Mouse (Mus musculus) CH12.LX (cell line): Measurements from ENCODE around the gene Steap4. TPM values are rescaled to one million over a fixed set of nuclear protein-coding genes. Genes with fewer than 3 reads are reported as not detected.

Experiments
- DNase-seq: peaks from one replicate; pipeline ENCODE4 v3.0.0-alpha.2; 2013; ENCODE audit errors: extremely low read depth
- H3K27ac ChIP-seq: 2 replicates; pipeline ENCODE4 v1.5.1; 2012; ENCODE audit warnings: low read depth, mild to moderate bottlenecking, control low read depth, moderate library complexity; ENCODE audit not compliant: insufficient read depth
- H3K27me3 ChIP-seq: replicated peaks from 2 replicates; pipeline ENCODE3; 2012; ENCODE audit warnings: inconsistent platforms
- H3K36me3 ChIP-seq, 2 experiments: replicated peaks in 1 of 2; 2 replicates each; pipeline versions ENCODE3 to v1.6.1; 2012; ENCODE audit warnings: inconsistent platforms in 1 of 2, low read length in 1 of 2, mild to moderate bottlenecking in 1 of 2, mixed read lengths in 1 of 2, moderate library complexity in 1 of 2; ENCODE audit not compliant: control insufficient read depth in 1 of 2, insufficient read depth in 1 of 2
- H3K4me1 ChIP-seq, 2 experiments: 2 replicates each; pipeline ENCODE4 v1.6.1; 2012; ENCODE audit warnings: inconsistent platforms in 1 of 2, moderate library complexity in 1 of 2; ENCODE audit not compliant: insufficient read depth in 2 of 2, control insufficient read depth in 1 of 2
- H3K4me2 ChIP-seq: 2 replicates; pipeline ENCODE4 v1.6.1; 2012; ENCODE audit warnings: low read depth, mild to moderate bottlenecking, control low read depth; ENCODE audit not compliant: poor library complexity, insufficient read depth, severe bottlenecking
- H3K4me3 ChIP-seq, 3 experiments: fragments of 150-350 bp in 1 of 3; sonication (generic) in 1 of 3; replicated peaks in 1 of 3; 2 replicates each; pipeline versions ENCODE3 to v1.5.1; 2011 to 2012; ENCODE audit warnings: low read depth in 2 of 3, low read length in 2 of 3, mild to moderate bottlenecking in 2 of 3, moderate library complexity in 2 of 3, control low read depth in 1 of 3, improper control_type of control experiment in 1 of 3, inconsistent platforms in 1 of 3, mixed read lengths in 1 of 3; ENCODE audit not compliant: poor library complexity in 1 of 3
- H3K79me2 ChIP-seq: replicated peaks from 2 replicates; pipeline ENCODE4 v1.6.1; 2012; ENCODE audit warnings: mild to moderate bottlenecking, moderate library complexity; ENCODE audit not compliant: control insufficient read depth, poor library complexity, insufficient read depth, severe bottlenecking; ENCODE audit errors: extremely low read depth
- H3K9ac ChIP-seq: 2 replicates; pipeline ENCODE4 v1.6.1; 2012; ENCODE audit warnings: low read depth, mild to moderate bottlenecking, control low read depth, moderate library complexity; ENCODE audit not compliant: insufficient read depth
- H3K9me3 ChIP-seq: replicated peaks from 2 replicates; pipeline ENCODE3; 2012; ENCODE audit warnings: low read length, inconsistent platforms, mixed read lengths
- BHLHE40 ChIP-seq: IDR thresholded peaks from 2 replicates; pipeline ENCODE4 v1.6.1; 2011; ENCODE audit warnings: mild to moderate bottlenecking, low read depth, low read length, improper control_type of control experiment
- CTCF ChIP-seq, 2 experiments: IDR thresholded peaks in 1 of 2; conservative IDR thresholded peaks in 1 of 2; 2 replicates each; pipeline ENCODE4 v1.5.1; 2011 to 2012; ENCODE audit warnings: low read depth in 2 of 2, low read length in 2 of 2, improper control_type of control experiment in 1 of 2, inconsistent platforms in 1 of 2, mild to moderate bottlenecking in 1 of 2, moderate library complexity in 1 of 2
- E2F4 ChIP-seq: IDR thresholded peaks from 2 replicates; pipeline ENCODE4 v1.6.1; 2011; ENCODE audit warnings: low read depth, low read length, improper control_type of control experiment; ENCODE audit not compliant: insufficient replicate concordance
- ELF1 ChIP-seq: IDR thresholded peaks from 2 replicates; pipeline ENCODE4 v1.6.1; 2014; ENCODE audit warnings: low read depth, mild to moderate bottlenecking, inconsistent platforms, low read length, improper control_type of control experiment
- EP300 ChIP-seq: IDR thresholded peaks from 2 replicates; pipeline ENCODE4 v1.6.1; 2011; ENCODE audit warnings: low read length, improper control_type of control experiment
- ETS1 ChIP-seq: conservative IDR thresholded peaks from 2 replicates; pipeline ENCODE4 v1.6.1; 2012; ENCODE audit warnings: low read depth, mild to moderate bottlenecking, inconsistent platforms, low read length, improper control_type of control experiment, moderate library complexity
- GABPA ChIP-seq: IDR thresholded peaks from 2 replicates; pipeline ENCODE4 v1.6.1; 2012; ENCODE audit warnings: low read depth, low read length, improper control_type of control experiment, inconsistent platforms; ENCODE audit not compliant: insufficient replicate concordance
- MAFK ChIP-seq: IDR thresholded peaks from 2 replicates; pipeline ENCODE4 v1.6.1; 2011; ENCODE audit warnings: low read length, improper control_type of control experiment; ENCODE audit not compliant: insufficient replicate concordance
- MAX ChIP-seq: IDR thresholded peaks from 2 replicates; pipeline ENCODE4 v1.6.1; 2011; ENCODE audit warnings: low read length, improper control_type of control experiment
- MAZ ChIP-seq: IDR thresholded peaks from 2 replicates; pipeline ENCODE4 v1.6.1; 2012; ENCODE audit warnings: low read depth, mild to moderate bottlenecking, inconsistent platforms, low read length, improper control_type of control experiment, moderate library complexity
- MXI1 ChIP-seq: IDR thresholded peaks from 2 replicates; pipeline ENCODE4 v1.6.1; 2011; ENCODE audit warnings: mild to moderate bottlenecking, low read depth, low read length, improper control_type of control experiment
- PAX5 ChIP-seq: IDR thresholded peaks from 2 replicates; pipeline ENCODE4 v1.6.1; 2012; ENCODE audit warnings: low read length, inconsistent platforms, mixed read lengths
- POLR2A ChIP-seq: IDR thresholded peaks from 2 replicates; pipeline ENCODE4 v1.6.1; 2011; ENCODE audit warnings: low read depth, mild to moderate bottlenecking, improper control_type of control experiment, low read length
- POLR2AphosphoS2 ChIP-seq: IDR thresholded peaks from 2 replicates; pipeline ENCODE4 v1.6.1; 2011; ENCODE audit warnings: low read depth, low read length, improper control_type of control experiment
- RAD21 ChIP-seq: IDR thresholded peaks from 2 replicates; pipeline ENCODE4 v1.6.1; 2011; ENCODE audit warnings: low read depth, mild to moderate bottlenecking, low read length, improper control_type of control experiment, moderate library complexity
- SMC3 ChIP-seq: IDR thresholded peaks from 2 replicates; pipeline ENCODE4 v1.6.1; 2011; ENCODE audit warnings: low read depth, low read length, improper control_type of control experiment
- TBP ChIP-seq: conservative IDR thresholded peaks from 2 replicates; pipeline ENCODE4 v1.6.1; 2011; ENCODE audit warnings: low read depth, low read length, improper control_type of control experiment
- TCF12 ChIP-seq: IDR thresholded peaks from 2 replicates; pipeline ENCODE4 v1.6.1; 2014; ENCODE audit warnings: low read depth, mild to moderate bottlenecking, inconsistent platforms, low read length, improper control_type of control experiment
- UBTF ChIP-seq: IDR thresholded peaks from 2 replicates; pipeline ENCODE4 v1.6.1; 2012; ENCODE audit warnings: low read depth, mild to moderate bottlenecking, inconsistent platforms, low read length, improper control_type of control experiment, moderate library complexity
- USF1 ChIP-seq: IDR thresholded peaks from 2 replicates; pipeline ENCODE4 v1.6.1; 2014; ENCODE audit warnings: low read depth, mild to moderate bottlenecking, inconsistent platforms, low read length, improper control_type of control experiment
- USF2 ChIP-seq: conservative IDR thresholded peaks from 2 replicates; pipeline ENCODE4 v1.6.1; 2011; ENCODE audit warnings: low read depth, low read length, improper control_type of control experiment
- ZC3H11A ChIP-seq: IDR thresholded peaks from 2 replicates; pipeline ENCODE4 v1.6.1; 2012; ENCODE audit warnings: low read depth, mild to moderate bottlenecking, inconsistent platforms, low read length, improper control_type of control experiment
- ZNF384 ChIP-seq: IDR thresholded peaks from 2 replicates; pipeline ENCODE4 v1.6.1; 2012; ENCODE audit warnings: low read depth, low read length, improper control_type of control experiment, inconsistent platforms
- dilution Hi-C: fragments of 300-500 bp; cut with MboI; formaldehyde crosslinking; loops from 2 replicates; pipeline ENCODE4 v1.14.3; 2020; ENCODE audit warnings: low sequenced_read_pairs; ENCODE audit not compliant: extremely low pct_unique_long_range_greater_than_20kb, extremely low pct_ligation_motif_present
- in situ Hi-C: fragments of 300-500 bp; cut with MboI; formaldehyde crosslinking; loops from 3 replicates; pipeline ENCODE4 v1.14.3; 2019; ENCODE audit warnings: low sequenced_read_pairs, low pct_ligation_motif_present, low pct_unique_long_range_greater_than_20kb, mixed read lengths
- polyA plus RNA-seq: library from polyadenylated mRNA; unstranded; fragments of >175 nt; gene quantifications from 2 replicates; pipeline ENCODE4 v1.2.1, GENCODE M21; 2012; ENCODE audit warnings: low read depth; ENCODE audit not compliant: insufficient read length
- total RNA-seq, 2 experiments: library from RNA; depleted of rRNA; stranded (reverse); fragments of 300-350 nt in 1 of 2; fragments of >200 nt in 1 of 2; gene quantifications; 2 replicates each; pipeline ENCODE4 v1.2.3; 2012 to 2014

Steap4 gene
- total and polyA plus RNA-seq, 3 experiments = 0.08 TPM; not detected in 2

DNA sequence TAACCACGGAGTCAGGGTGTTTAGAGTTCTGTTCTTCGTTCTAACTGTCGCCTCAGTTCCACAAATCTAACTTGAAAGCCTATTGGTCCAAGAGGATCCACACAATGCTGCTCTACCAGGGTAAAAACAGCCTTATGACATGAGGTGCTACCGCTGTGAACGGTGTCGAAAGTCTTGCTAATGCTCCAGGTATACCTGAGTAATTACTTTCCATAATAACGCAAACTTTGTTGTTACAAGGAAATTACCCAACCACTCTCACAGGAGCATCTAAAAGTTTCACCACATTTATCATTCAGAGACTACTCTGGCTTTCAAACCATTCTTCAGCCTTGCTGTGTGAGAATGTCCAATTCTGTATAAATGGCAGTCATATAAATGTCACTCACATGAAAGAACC is 856 bp downstream of the Steap4 start:
- Histone ChIP-seq H3K4me2 (no peak overlapping the region), H3K9me3 (no peaks in the 10 kb centered on the region), H3K27ac (no peak overlapping the region), H3K4me1 (peaks cover 0 to 2% of the 10 kb centered on the region in 2 experiments; a peak in 2 of 4 replicates), H3K4me3 (no peak overlapping the region), H3K27me3 (no peaks in the 10 kb centered on the region), H3K79me2 (no peaks in the 10 kb centered on the region), H3K9ac (no peak overlapping the region), H3K36me3 (no peaks in the 10 kb centered on the region)
- in situ Hi-C loops (no loop called here), dilution Hi-C loops (no loop called here)
- no peak for DNase-seq
- TF ChIP-seq CTCF (conservative IDR thresholded peaks at IDR 0.05 in 1 of 2, IDR thresholded peaks at IDR 0.05 in 1 of 2; ENCODE audit: low read depth in 2 of 2, low read length in 2 of 2) (no peak), GABPA (no peak), ELF1 (no peak), E2F4 (no peak), PAX5 (no peak), UBTF (no peak), TCF12 (no peak), BHLHE40 (no peak), POLR2A (no peak), ZNF384 (no peak), USF1 (no peak), MAFK (no peak), MAZ (no peak), MXI1 (no peak), ETS1 (no peak), SMC3 (no peak), EP300 (no peak), MAX (no peak), POLR2AphosphoS2 (no peak)

DNA sequence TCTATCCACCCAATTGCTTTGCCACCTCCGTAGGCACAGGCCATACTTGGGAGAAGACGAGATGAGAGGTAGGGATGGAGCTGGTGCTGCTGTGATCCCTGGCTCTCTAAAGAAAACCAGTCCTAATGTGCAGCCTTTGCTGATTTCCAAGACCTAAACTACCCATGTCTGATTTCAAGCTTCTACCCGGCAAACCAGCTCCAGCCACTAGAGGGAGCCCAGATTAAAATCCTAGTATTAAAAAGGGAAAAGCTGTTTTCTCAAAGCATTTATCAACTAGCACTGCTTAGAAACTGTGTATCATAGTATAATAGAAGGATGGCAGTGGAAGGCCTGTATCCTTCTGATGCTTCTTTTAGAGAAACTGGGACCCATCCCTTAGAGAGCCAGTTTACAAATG is 5.0 kb downstream of the Steap4 start:
- no peak overlapping the region for H3K4me2 ChIP-seq
- in situ Hi-C loops = no loop called here
- peak; percentile 19 for DNase-seq
- H3K27me3 ChIP-seq = no peaks in the 10 kb centered on the region
- no peaks in the 10 kb centered on the region for H3K4me1 ChIP-seq
- H3K4me3 ChIP-seq = no peak overlapping the region
- H3K36me3 ChIP-seq = no peaks in the 10 kb centered on the region
- no peak overlapping the region for H3K9ac ChIP-seq
- H3K9me3 ChIP-seq = no peaks in the 10 kb centered on the region
- no peak overlapping the region for H3K27ac ChIP-seq
- no peak for TF ChIP-seq USF2
- TF ChIP-seq ZC3H11A = no peak
- peak; percentile 70 to 74 for TF ChIP-seq CTCF (conservative IDR thresholded peaks at IDR 0.05 in 1 of 2, IDR thresholded peaks at IDR 0.05 in 1 of 2; ENCODE audit: low read depth in 2 of 2, low read length in 2 of 2)
- peak; percentile 28 for TF ChIP-seq RAD21
- TF ChIP-seq BHLHE40 = no peak
- TF ChIP-seq TBP = no peak
- TF ChIP-seq SMC3 = peak; percentile 60
- no peak for TF ChIP-seq TCF12
- dilution Hi-C loops = no loop called here
- H3K79me2 ChIP-seq = no peaks in the 10 kb centered on the region
